Mouse (Mus musculus): ENCODE measurements around the gene Tbl1x.
"Not testable (repeated sequence)": the region's sequence is repeated elsewhere in the genome, so short reads cannot be mapped to it uniquely, and the experiment has no call there.

Gene Tbl1x

DNA sequence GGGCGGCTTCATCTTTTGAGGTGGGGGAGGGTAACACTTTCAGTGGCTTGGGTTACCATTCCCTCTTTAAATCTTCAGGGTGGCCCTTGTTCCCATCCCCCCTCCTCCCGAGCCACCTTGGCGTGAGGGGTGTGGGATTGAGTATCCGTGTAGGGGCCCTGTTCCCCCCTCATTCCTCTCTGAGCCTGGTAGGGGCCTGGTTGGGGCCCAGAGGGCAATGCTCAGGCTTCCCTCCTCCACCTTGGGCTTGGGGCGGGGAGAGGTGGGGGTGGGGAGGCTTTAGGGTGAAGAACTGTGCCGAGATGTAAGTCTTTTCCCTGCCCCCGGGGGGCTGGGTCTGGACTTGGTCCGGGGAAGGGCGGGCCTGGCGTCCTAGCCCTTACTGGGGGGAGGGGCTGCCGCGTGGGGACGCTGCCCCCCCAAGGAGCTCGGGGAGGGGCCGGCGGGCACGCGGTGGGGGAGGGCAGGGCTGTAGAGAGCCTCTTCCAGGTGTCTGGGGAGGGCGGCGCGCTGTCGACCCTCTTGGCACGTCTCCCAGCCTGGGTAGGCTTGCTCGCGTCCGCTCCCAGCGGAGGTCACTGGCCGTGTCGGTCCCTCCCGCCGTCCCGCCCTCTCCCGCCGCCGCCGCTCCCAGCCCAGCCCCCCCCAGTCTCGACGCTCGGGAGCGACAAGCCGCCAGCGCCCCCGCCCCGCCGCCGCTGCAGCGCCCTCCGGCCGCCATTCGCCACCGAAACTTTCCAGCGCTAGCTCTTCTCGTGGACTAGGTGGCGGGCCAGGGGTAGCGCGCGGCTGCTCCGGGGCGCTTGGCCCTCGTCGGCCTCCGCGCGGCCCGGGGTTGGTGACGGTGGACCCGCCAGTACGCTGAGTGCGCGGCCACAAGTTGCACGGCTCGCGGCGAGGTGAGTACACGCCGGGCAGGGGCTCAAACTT is at the start of gene Tbl1x:
Gene Tbl1x, plus strand, starts transcription at position 643 of the 930 bp plus-strand sequence.
- DNase-seq (ENCODE audit: low spot score in 2 of 2) = peak; percentile 41 to 65

DNA sequence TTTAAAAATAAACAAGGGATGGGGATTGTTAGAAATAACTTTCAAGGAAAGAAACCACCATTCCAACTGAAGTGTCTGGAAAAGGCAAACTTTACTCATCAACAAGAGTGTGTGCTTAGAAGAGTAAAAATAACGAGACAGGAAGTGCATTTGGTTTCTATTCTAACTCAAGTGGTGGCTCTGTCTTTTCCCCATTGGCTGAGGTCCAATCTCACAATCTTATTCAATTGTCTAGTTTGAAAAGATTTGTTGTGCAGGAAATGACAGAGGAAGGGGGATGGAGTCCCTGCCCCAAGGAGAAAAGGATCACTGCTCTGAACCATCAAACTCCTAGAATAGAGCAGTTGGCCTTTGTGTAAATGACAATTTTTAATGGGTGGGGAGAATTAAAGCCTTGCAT is 41.6 kb upstream of the Tbl1x start:
- no peak for DNase-seq (ENCODE audit: low spot score in 2 of 2)

DNA sequence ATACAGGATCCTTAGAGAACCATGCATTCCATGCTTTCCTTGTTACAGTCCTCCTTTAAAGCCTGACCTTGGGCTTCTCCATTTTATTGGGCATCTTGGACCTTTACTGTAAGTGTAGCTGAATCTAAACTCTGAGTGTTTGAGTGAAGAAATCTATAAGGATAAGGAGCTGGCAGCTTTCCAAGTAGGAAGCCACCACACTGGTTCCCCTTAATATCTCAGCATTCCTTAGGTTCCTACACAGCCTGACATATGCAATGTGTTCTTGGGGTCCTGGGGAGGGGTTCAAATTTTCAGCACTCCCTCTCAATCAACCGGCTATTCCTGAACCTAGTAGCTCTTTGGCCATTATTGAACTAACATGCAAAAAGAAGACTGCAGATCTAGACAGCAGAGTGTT is 38.0 kb upstream of the Tbl1x start:
- DNase-seq (ENCODE audit: low spot score in 2 of 2) = no peak

DNA sequence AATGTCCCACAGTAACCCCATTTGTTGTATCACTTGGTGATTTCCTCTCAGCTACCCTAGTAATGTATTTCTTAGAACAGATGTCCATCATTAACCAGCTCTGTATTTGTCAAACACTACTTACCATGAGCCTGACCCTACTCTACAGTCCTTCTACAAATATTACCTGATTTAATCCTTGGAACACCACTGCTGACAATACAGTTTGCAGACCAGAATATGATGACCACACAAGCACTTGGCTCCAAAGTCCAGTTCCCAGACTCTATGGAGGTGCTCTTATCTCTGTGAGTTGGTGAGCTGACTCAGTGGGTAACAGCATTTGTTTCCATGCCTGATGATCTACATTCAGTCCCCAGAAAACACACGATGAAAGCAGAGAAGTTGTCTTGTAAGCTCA is 37.3 kb upstream of the Tbl1x start:
- no peak for DNase-seq (ENCODE audit: low spot score in 2 of 2)

DNA sequence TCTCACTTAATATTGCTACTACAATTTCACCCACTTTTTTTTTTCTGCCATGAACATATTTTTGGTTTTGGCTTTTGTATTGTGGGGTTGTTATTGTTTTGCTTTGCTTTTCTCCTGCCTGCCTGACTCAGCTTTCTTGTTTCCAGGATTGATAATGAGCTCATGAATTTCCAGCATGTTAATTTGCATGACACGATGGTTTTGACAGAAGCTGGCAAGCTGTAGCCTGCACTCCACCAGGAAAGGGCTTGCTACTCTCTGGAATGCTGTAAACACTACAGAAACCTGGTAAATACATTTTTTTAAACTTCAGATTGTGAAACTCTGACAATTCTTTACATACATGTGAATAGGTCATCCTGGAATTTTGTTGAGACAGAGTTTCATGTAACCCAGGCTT is 36.3 kb upstream of the Tbl1x start:
- no peak for DNase-seq (ENCODE audit: low spot score in 2 of 2)

DNA sequence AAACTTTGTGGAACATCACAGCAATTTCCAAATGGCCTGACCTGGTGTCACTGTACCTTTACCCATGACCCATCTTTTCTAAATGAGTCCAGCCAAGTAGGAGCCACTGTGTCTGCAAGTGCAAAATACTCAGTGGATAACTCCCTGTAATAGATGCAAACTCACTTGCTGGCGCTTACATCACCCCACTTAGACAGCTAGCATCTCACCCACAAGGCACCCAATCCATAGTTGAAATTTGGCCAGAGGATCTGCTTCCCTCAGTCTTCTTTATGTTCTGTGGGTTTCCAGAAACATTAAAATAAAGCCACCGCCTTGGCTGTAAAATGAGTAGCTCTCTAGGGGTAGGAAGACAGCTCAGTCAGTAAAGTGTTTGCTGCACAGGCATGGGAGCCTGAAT is 33.3 kb upstream of the Tbl1x start:
- no peak for DNase-seq (ENCODE audit: low spot score in 2 of 2)

DNA sequence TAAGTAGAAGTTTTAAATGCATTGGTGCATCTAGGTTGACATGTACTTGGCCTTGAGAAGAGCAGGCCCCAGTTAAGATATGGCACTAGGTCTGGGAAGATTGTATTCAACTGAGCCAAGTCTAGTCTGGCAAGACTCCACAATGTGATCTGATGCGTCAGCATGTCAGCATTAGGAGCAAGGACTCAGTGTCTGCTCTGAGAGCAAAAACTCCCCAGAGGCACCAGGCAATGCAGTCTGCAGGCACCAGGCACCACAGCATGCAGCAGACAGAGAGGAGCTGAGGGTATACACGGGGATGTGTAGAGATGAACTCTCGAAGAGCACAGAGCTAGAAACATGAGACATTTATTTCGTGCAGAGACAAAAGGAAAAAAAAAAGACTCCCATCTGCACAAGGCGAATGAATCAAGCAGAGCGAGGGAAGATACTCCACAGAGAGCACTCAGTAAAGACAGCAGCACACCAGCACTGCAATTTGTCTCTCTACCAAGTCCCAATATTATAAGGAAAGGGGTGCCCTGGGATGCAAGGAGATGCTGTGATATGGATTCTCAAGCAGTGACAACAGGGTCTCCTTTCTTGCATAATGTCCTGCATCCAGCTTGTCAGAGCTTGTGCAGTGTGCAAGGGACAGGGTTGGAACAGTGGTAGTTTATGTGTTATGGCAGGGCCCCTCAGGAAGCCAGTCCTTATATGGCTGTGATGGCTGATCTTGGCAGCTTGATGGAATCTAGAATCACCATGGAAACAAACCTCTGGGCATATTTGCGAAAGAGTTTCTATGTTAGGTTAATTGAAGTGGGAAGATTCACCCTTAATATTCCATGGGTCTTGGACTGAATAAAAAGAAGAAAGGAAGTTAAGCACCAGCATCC is 22.7 kb upstream of the Tbl1x start:
- DNase-seq (ENCODE audit: low spot score in 2 of 2) = no peak

DNA sequence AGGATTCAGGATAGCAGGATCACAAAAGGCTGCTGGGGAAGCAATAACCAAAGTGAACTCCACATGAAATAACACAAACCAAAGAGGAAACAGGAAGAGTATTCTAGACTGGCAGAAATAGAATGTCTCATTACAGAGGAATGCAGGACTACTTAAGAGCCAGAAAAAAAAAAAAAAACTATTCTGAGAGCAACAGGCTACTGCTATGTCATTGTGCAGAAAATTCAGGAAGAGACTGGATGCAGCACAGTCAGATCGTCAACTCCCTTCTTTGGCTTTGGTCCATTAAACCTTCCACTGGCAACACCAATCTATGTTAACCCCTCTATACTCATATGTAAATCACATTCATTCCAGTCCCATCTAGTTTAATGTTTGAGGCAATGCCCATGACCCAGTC is 20.7 kb upstream of the Tbl1x start:
- DNase-seq (ENCODE audit: low spot score in 2 of 2) = no peak

DNA sequence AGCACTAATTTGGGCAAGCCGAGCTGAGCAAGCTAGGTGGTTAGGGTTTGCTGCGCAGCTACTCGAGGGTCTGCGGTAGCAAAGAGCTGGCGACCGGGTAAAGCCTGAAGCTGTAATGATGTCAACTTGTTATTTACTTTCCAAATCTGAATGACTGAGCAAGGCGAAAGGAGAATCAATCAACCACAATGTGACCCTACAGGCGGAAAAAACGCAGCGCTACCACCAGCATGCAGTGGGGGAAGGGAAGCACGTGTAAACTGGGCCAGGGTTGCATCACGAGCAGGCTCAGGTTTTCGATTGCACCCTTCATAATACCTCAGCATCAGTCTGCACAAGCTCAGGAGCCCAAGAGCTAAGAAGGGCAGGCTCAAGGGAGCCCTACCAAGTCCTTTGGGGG is 1.7 kb upstream of the Tbl1x start:
- DNase-seq (ENCODE audit: low spot score in 2 of 2) = peak; percentile 28 to 75

DNA sequence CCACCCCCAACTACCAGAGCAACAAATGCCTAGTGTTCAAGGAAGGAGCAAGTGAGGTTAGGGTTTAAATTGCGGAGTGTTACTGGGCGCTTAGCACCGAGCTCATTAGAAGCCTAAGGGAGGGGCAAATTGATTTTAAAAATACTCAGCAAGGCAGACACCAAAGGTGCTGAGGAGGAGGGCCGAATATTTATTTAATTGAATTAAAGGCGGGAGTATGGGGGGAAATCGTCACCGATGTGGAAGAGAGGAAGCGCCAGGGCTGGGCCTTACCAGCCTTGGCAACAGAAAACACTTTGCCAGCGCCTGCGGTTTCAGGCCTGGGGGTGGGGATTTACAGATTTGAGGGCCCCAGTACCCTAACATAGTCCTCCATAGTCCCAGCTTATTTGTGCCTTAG is 1.0 kb upstream of the Tbl1x start:
- DNase-seq (ENCODE audit: low spot score in 2 of 2) = peak; percentile 5 to 19

DNA sequence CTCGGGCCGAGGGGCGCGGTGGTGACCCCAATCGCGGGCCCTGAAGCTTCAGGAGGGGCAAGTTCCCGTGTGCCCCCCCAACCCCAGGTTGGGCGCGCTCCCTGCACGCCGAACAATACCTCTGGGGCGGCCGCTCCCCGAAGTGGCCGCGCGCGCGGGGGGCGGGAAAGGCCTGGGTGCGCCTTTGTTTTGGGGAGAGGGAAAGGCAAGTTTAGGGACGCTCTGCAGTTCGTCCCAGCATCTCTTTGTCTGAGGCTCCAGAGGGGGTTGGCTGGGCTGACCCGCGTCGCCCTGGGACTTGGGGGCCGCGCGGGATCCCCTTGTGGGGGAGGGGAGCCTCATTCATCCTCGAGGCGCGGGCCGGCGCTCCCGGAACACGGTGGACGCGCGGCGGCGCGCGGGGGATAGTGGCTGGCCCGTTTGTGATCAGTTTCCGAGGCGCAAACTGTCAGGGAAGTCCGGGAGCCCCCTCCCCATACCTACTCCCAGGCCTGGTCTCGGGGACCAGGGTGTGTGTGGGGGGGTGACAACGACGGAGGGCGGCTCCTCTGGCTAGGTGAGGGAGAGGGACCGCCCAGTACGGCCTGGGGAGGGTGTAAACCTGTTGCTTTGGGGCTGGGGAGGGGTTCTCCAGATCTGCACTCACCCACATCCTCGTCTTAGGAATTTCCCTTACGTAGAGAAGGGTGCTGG is 634 bp downstream of the Tbl1x start:
- DNase-seq (ENCODE audit: low spot score in 2 of 2) = peak; percentile 28 to 42

DNA sequence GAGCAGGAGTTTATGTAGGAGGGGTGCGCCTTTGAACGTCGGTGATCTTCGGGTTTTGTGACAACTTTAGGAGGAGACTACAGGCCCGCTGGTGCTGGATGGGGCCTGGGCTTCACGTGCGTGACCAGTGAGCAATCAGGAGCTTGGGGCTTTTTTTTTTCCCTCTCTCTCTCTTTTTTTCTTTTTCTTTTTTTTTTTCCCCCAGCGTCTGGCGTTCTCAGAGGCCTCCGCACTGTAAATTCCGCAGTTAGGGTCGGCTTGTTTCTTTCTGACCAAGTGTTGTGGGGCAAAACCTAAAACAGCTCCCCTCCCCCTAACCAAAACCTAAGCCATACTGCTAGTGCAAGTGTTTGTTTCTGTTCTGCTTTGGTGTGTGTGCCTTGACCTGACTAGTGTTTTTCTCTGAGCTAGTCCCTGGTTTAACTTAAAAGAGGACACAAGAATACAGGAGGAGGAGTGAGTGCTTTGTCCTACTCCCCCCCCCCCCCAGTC is 1.2 kb downstream of the Tbl1x start:
- DNase-seq (ENCODE audit: low spot score in 2 of 2) = no peak

DNA sequence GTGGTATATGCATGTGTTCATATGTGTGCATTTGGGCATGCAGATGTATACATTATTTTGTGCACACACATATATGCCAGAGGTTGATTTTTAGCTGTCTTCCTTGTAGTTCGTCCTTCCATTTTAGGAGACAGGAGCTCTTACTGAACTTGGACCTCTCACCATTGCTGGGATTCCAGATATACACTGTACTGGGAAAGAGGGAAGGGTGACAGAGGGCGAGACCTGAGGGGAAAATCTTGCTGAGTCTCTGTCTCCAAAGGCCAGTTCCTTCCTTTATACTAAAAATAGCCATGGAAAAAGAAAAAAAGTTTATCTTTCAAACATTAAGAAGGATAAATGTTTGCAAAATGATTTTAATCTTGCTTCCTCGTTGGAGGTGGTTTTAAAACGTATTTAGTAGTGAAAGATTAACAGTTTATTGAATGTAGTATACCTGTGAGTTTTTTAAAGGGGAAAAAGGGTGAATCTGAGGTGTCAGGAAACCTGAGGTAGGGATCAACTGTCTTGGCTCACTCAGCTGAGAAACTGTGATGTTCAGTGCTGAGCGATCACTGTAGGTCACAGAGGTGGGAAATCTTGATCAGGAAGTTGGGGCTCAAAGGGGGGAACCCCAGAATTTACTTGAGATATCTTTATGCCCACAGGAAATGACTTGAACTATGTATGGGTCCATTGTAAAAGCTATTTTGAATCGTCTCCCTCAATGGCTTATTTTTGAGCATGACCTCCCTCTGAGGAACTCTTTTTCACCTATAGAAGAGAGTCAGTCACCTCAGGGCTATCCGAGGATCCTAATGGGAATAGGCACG is 6.7 kb downstream of the Tbl1x start:
- no peak for DNase-seq (ENCODE audit: low spot score in 2 of 2)

DNA sequence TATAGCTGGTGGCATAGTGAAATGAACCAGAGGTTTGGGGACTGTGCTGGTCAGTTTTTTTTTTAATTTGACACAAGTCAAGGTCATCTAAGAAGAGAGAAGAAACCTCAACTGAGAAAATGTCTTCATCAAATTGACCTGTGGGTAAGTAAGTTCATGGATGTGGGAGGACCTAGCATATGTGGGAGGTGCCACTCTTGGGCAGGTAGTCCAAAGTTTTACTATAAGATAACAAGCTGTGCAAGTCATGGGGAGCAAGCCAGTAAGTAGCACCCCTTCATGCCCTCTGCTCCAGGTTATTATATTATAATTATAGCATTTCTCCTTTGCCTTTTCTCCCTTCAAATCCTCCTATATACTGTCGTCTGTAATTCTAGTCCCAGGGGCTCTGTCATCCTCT is 8.1 kb downstream of the Tbl1x start:
- DNase-seq (ENCODE audit: low spot score in 2 of 2) = no peak

DNA sequence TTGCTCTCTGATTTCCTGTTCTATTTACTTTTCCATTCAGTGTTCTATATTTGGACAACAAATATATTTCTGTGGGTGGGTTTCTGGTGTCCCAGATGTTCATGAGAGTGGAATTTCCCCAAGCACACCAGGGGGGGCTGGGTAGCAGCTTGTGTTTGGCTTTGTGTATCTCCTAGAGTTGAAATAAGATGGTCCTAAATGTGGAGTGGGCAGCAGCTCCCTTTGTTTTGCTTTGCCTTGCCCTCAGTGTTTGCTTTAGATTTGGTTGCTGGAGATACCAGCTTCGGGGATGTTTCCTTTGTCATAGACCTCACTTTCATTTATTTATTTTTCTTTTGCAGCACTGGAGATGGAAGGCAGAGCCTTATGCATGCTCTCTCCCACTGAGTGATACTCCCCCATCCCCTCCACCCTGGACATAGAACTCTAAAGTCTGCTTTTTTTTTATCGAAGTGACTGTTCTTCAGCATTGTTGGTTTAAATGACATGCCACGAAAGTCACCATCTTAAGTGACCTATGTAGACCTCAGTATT is 12.1 kb downstream of the Tbl1x start:
- no peak for DNase-seq (ENCODE audit: low spot score in 2 of 2)

DNA sequence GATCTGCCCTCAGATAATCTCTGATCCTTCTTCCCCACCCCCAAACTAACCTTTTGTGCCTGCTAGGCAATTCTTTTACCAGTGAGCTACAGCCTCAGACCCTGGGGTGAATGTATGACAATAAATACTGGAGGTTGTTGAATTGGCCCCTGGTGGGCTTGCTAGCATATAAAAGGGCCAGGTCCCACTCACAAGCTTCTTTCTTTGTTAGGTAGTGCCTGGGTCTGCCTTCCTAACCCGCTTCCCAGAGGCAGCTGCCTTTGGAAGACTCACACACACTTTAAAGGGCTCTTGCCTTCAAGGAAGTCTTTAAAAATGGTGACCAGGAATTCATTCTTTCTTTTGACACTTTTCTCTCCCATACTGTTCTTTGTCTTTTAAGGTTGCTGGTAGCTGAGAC is 14.4 kb downstream of the Tbl1x start:
- no peak for DNase-seq (ENCODE audit: low spot score in 2 of 2)

DNA sequence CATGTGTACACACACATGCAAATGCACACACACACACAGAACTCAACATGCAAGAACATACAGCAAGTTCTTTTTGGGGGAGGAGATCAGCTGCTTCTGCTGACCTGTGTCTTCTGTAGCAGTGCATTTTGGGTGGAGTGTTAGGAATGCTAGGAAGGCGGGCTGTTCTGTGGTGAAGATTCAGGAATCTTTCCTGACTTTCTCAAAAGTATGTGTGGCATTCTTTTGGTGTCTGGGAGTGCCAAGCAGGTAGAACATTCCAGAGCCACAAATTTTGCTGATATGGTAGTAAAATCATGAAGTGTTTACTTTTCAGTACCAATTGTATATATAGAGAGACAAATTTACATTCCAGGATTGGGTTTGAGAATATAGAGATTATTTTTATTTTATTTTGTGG is 17.6 kb downstream of the Tbl1x start:
- no peak for DNase-seq (ENCODE audit: low spot score in 2 of 2)

DNA sequence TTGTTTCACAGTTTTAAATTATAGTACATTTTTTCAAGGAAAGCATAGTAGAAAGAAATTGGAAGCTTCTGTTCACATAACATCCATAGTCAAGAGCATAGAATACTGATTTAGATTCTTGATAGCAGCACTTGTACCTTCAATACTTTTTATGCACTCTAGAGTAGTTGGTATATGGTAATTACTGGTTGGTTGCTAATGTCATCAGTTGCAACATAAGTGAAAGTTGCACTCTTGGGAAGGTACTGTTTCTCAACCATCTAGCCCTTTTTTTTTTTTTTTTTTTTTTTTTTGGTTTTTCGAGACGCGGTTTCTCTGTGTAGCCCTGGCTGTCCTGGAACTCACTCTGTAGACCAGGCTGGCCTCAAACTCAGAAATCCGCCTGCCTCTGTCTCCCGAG is 20.2 kb downstream of the Tbl1x start:
- no peak for DNase-seq (ENCODE audit: low spot score in 2 of 2)

DNA sequence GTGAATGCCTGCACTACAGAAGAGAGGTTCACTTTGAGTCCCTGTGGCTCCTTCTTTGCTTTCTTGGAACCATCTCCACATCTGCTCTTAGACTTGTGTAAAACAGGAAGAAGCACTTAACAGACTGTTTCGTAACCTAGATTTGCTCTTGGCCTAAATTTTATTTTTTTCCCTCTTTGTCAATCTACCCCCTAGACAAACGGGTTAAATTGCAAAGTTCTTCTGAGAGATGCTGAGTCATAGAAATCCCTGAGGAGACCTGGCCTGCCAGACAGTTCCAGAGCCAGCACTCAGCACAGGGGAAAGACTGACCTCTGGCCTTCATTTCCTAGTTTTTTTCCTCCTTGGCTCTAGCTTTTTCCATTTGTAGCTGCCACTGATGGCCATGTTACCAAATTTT is 23.1 kb downstream of the Tbl1x start:
- DNase-seq (ENCODE audit: low spot score in 2 of 2) = no peak

DNA sequence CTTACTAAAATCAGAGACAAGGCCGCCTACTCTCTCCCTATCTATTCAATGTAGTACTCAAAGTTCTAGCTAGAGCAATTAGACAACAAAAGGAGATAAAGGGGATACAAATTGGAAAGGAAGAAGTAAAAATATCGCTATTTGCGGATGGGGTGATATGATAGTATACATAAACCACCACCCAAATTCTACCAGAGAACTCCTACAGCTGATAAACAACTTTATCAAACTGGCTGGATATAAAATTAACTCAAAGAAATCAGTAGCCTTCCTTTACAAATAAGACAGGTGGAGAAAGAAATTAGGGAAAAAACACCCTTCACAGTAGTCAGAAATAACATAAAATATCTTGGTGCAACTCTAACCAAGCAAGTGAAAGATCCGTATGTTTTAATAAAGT is 29.0 kb downstream of the Tbl1x start:
- DNase-seq (ENCODE audit: low spot score in 2 of 2) = not testable (repeated sequence)

DNA sequence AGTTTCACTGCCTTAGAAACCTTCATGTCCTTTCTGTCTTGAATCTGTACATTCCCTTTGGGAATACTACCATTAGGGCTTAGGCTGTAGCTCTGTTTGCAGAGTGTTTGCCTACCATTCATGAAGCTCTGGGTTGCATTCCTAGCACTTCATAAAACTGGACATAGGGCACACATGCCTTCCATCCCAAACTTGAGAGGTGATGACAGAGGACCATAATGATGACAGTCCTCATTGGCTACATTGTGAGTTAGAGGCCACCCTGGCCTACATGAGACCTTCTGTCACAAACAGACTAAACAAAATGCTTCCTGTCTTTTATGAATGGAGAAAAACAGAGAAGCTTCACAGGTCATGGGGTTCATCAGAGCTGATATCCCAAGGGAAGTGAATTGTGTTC is 33.2 kb downstream of the Tbl1x start:
- DNase-seq (ENCODE audit: low spot score in 2 of 2) = no peak

Data from spleen, postnatal 10 days (tissue).